Mouse (Mus musculus) megakaryocyte, embryonic 14.5 days (primary cell): ENCODE results near the gene Mfap1b.

ENCODE experiments used
- FLI1 ChIP-seq: IDR thresholded peaks from 2 replicates; pipeline ENCODE4 v1.6.1; 2012; ENCODE audit warnings: low read length, inconsistent platforms, mixed read lengths
- GATA1 ChIP-seq: IDR thresholded peaks from 3 replicates; pipeline ENCODE4 v1.6.1; 2012; ENCODE audit warnings: mixed read lengths, low read length, inconsistent platforms, borderline replicate concordance

- no peak for TF ChIP-seq GATA1
- no peak for TF ChIP-seq FLI1
These were observed 16.9 kb downstream of the Mfap1b start, which contains the start of gene Serinc4 for GRCm38 (mm10) chr2:121456692-121457642.
